Mouse (Mus musculus) gastrocnemius, postnatal 36 days (tissue): ENCODE results near the gene Adamts7. TPM values are rescaled to one million over a fixed set of nuclear protein-coding genes. Genes with fewer than 3 reads are reported as not detected.

Experiments
- DNase-seq, 2 experiments: peaks; one replicate each; pipeline ENCODE4 v3.0.0; 2022
- intact Hi-C: fragments of 180-260 bp; cut with DNase I; formaldehyde crosslinking; loops from one replicate; pipeline ENCODE4 v1.15.1; 2025
- long read RNA-seq, 2 experiments: library from polyadenylated mRNA; stranded (forward); transcript quantifications; one replicate each; pipeline ENCODE4 v2.0.0; 2021
- total RNA-seq, 2 experiments: library from RNA; stranded (reverse); gene quantifications; 2 replicates each; pipeline ENCODE4 v1.2.3; 2021

The Adamts7 gene
- under 1 TPM; 0.84 to 0.91 TPM for total RNA-seq
- long read RNA-seq, experiment 1: 0 reads
- long read RNA-seq, experiment 2: 0 reads

DNA sequence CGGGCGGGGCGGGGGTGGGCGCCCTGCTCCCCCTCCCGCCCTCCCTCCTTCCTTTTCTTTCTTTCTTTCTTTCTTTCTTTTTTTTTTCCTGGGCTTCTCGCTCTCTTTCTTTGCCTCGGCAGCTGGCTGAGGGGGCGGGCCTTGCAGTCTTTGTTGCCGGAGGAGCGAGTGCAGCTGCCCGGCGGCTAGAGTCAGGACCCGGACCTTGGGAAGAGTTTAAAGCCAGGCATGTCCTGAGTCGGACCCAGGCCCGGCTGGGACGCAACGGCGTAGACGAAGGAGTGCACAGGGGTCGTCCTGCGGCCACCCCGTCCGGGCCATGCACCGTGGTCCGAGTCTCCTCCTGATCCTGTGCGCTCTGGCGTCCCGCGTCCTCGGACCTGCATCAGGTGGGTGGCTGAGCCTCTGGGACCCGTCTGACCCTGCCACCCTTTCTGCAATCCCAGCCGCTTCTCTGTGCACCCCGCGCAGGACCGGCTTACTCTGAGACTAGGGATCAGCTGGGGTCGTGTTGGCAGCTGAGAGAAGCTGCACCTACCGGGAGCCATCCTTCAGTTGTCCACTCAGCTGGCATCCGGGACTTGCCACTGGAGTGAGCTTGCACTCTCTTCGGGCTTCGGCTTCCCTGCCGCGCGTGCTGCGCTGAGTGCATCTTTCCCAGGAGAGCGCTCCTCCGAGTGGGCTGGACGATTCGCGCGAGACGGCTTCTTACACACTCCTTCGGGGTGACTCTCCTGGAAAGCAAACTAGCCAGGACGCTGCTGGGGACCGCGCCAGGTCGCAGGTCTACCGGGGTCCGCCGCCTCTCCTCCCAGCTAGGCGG, at the start of gene Adamts7:
TSS of gene Adamts7 (plus strand) at position 144 of the 823 bp plus-strand sequence.
- intact Hi-C loops: no loop called here

DNA sequence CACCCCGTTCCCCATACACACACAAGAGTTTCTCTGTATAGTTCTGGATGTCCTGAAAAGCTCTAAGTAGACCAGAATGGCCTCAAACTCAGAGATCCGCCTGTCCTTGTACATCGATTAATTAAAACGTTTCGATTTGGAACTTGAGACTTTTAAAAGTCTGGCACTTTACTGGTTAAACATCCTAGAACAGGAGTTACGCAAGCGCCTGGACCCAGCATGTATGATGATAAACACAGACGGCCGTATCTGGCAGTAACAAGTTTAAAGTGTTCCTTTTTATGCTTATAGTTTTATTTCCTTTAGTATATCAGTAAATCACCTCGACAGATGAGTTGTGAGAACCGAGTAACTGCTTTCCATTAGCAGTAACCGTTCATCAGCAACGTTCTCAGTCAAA, 49.7 kb upstream of the Adamts7 start:
- intact Hi-C loops: no loop called here
- DNase-seq: no peak

More for the DNA sequence above, at the start of gene Adamts7:
- DNase-seq: peak in 1 of 2 experiments; percentile 39

DNA sequence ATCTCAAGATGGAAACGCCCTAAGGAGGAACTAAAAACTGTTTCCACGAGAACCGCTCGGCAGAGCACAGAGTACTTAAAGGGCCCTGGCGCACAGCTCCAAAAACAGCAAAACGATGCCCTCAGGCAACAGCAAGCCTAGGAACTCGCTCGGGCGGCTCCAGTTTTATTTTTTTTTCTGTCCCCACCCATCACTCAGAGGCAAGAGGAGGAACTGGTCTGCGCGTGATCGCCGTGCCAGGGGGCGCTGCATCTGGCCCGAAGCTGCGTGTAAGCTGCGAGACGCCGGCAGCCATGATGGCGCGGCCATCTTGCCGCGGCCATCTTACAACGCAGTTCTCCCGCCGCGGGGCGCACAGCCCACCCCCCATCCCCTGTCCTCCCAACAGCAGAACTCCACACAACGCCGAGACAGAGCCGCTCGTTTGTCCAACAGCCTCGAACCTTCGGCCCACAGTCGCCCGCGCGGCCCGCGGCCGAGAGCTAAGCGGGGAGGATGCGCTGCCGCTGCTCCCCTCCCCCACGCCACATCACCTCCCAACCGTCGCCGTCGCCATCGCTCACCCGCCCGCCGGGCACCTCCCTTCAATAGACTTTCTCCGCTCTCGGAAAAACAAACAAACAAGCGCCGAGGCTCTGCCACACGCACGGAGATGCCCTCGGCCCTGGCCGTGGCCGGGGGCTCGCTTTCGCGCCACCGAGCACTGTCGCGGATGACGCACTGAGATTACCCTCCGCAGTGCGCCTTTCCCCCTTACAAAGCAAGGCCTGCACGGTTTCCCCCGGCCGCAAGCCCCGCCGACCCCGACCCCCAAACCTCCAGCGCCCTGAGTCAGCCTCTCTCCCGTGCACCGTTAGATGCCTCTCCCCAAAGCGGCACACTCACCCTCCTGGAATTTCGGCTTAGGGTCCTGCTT, 49.0 kb upstream of the Adamts7 start:
- intact Hi-C loops: no loop called here
- DNase-seq: peak; percentile 88

DNA sequence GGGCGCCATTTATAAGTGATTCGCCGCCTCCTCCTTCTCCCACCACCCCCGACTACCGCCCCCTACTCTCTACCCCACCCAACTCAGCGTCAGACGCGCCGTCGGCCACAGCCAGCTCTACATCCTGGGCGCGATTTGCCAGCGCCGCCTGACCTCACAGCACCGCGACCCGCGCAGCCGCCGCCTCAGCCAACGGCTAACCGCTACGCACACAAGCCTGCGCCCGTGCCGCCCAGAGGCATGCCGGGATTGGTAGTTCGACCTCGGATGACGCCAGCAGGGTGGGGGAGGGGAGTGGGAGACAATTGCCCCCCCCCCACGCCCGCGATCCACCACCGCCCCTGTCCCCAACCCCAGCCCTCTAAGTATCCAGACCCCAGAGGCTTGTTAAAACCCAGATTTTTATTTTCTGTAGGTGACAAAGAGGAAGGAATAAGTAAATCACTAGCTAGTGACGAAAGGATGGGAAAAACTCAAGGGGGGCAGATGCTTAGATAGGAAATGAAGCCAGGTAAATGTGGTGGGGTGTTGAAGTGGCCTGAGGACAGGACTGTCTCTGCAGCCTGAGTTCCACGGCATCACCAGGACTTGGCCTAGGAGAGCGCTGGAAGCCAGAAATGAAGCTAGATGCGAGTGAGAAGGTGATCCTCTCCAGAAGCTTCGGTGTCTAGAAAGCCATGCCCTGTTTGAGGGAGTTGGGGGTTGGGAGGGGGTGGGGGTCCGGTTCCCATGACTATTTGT, 48.1 kb upstream of the Adamts7 start, which contains the start of gene Morf4l1:
TSS of gene Morf4l1 (minus strand) at position 208 of the 741 bp plus-strand sequence.
- peak; percentile 90 to 96 for DNase-seq
- intact Hi-C loops: no loop called here

DNA sequence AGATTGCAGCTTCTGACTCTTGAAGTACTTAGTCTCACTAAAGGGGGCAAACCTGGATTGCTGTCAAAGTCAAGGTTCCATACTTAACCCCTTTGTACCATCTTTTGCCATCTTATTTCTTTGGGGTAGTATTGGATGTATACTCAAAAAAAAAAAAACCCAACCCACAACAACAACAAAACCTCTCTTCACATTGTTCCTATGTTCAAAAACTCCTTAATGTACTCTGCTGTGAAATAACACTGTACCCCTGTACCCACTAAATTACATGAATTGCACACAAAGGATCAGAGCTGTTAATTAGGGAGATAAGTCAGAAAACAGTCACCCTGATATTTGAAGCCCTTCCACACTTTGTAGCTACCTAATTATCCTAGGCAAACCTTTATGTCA, 47.6 kb upstream of the Adamts7 start:
- no peak for DNase-seq
- intact Hi-C loops: no loop called here

DNA sequence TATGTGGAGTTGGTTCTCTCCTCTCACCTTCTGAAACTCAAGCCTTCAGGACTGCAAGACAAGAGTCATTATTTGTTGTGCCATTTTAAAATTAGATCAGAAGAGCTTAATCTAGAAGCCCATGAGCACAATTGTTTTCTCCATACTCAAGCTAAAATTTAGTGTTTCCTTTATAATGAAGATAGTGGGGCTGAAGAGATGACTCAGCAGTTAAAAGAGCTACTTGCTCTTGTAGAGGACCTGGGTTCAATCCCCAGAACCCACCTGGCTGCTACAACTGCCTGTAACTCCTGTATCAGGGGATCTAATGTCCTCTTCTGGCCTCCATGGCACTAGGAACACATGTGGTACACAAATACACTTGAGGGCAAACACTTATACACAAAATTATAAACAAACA, 45.6 kb upstream of the Adamts7 start:
- intact Hi-C loops: no loop called here
- no peak for DNase-seq

DNA sequence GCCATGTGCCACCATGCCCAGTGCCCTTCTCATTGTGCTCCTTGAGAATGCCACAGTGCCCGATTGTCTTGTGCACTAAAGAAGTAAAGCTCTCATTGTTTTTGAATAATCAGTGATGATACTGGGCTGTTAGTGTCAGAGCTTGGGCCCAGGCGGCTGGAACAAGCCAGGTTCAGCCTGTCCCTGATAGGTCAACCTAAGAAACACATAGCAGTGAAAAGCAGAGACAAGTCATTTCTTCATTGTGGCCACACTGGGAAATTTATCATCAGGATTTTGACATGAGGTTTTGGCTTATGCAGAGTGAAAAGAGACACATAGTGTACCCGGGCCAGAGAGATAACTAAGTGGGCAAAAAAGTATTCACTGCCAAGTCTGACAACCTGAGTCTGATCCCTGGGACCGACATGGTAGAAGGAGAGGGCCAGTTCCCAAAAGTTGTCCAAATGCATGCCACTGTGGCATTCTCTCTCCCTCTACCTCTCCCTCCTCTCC, 40.6 kb upstream of the Adamts7 start:
- DNase-seq: no peak

DNA sequence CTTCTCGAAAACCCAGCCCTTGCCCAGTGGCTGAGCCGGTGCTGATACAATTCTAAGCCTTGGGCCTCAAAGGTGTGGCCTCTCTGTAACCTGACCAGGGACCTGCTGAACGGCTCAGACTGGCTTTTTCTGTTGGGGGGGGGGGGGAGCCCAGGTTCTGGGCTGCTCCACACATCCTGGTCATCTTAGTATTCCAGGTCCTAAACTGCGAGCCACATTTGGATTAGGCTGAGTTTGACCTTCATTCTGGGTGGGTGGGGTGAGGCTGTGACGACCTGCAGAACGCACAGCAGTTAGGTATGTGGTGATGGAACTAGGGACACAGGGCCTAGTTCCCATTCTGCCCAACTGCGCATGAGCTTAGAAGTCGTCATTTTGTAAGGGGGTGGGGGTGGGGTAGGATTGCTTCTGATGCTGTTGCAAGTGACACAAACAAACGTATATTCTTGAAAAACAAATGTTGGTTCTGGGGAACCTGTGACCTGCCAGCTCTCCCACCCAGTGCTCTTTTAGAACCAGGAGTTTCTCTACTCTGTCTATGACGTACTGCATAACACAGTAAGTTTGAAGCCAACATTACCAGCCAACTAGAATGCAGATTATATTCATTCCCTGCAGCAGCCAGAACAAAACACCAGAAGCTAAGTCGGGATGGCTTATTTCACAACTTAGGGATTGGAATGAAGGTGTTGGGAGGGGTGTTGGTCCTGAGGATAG, 38.6 kb upstream of the Adamts7 start:
- intact Hi-C loops: no loop called here
- no peak for DNase-seq

More for the DNA sequence above, 40.6 kb upstream of the Adamts7 start:
- intact Hi-C loops: no loop called here

DNA sequence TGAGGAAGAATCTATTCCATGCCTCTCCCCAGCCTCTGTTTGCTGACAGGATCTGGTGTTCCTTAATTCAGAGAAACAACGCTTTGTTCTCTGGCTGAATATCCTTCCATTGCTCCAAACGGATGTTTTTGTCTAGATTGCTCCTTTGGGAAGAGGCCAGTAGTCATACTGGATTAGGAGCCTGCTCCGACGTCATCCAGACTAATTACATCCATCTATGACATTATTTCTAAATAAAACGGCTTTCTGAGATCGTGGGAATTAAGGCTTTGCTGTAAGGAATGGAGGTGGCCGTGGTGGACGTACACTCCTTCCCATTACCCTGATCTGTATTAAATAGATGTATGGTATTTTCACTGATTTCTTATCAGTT, 38.0 kb upstream of the Adamts7 start:
- no peak for DNase-seq
- intact Hi-C loops: no loop called here

DNA sequence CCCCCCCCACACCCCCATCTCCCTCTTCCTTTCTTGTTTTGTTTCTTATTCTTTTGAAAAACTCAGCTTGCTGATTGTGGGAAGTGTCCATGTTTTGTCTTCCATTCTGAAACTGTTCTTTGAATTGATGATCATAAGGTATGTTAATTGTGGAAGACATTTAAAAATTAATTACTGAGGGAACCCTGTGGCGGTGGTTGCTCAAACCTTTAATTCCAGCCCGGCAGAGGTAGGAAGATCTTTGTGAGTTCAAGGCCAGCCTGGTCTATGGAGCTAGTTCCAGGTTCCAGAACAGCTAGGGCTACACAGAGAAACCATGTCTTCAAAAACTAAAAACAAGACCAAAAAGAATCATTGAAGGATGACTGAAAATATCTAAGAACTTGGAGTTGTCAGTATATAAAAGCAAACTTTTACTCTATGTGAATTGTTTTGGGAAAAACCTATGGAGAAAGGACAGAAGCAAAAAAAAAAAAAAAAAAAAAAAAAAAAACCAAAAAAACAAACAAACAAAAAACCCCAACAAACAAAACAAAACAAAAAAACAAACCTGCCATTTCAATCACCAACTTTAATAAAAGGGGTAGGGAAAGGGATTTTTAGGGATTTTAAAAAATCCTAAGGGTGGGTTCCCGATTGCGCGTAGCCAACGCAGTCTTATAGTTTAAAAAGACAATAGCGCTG, 37.3 kb upstream of the Adamts7 start:
- intact Hi-C loops: no loop called here
- DNase-seq: no peak

DNA sequence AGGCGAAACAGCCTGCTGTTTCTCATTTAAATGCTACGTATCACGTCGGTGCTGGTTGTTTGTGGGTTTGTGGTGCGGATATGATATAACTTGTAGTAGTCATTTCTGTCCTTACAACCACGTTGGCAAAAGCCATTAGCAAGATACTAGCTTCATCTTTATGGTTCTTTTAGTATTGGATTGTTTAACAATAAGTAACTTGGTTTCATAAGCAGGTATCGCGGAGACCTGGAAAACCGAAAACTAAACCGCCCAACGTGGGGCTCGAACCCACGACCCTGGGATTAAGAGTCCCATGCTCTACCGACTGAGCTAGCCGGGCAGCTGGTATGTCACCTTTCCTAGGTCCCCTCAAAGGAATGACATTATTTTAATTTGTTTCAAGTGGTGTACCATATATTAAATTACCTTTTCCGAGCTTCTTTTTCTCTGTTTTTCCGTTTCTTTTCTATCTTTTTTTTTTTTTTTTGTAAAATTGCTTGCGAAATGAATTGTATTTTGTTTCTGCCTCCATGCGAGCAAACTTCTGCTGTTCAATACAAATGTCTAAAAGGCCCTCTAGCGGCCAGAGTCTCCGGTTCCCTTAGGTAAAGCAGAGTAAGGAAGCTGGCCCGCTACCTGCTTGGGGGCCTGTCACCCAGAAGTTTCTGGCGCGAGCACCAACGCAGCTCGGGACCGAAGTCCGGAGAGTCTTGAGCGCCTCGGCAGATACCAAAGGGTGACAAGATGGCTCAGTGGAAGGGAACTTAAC, 36.4 kb upstream of the Adamts7 start:
- intact Hi-C loops: no loop called here
- peak; percentile 64 to 71 for DNase-seq

DNA sequence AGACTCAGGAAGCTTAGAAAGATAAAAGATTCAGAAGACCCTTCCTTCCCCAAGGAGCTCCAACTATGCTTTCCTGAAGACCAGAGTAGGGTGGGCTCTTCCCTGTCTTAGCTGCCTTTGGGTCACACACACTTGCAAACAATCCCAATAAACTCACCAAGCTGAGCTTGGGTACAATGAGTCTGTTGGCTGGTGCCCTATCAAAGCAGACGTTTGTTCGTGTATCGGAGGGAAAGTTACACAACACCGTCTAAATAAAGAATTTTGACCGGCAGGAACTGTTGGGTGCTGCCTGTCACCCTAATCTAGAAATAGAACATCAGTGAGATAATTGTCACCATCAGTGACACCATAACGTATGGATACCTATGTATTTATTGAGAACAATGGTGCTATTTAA, 35.7 kb upstream of the Adamts7 start:
- intact Hi-C loops: no loop called here
- DNase-seq: no peak

DNA sequence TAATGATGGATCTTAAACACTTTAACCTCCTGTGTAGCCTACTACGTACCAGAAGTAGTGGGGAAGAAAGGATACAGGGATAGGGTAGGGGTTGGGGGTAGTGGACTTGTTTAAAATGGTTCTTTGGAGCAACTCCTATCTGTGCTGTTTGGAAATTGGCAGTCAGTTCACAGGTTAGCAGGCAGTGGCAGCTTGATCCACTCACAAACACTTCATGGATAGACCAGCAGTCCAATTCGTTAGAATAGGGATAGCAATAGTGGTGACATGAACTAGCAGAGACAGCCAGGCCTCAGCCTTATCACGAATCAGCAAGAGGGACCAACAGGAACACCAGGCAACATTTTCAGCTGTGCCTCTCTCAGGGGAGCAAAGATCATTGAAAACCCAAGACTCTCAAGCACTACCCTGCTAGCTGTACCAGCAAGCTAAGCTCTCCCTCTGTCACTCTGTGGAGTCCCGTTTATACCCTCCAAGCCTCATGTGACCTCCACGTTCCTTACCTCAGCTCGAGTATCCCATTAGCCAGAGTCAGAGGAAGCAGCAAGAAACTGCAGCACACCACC, 34.1 kb upstream of the Adamts7 start:
- DNase-seq: no peak
- intact Hi-C loops: no loop called here

DNA sequence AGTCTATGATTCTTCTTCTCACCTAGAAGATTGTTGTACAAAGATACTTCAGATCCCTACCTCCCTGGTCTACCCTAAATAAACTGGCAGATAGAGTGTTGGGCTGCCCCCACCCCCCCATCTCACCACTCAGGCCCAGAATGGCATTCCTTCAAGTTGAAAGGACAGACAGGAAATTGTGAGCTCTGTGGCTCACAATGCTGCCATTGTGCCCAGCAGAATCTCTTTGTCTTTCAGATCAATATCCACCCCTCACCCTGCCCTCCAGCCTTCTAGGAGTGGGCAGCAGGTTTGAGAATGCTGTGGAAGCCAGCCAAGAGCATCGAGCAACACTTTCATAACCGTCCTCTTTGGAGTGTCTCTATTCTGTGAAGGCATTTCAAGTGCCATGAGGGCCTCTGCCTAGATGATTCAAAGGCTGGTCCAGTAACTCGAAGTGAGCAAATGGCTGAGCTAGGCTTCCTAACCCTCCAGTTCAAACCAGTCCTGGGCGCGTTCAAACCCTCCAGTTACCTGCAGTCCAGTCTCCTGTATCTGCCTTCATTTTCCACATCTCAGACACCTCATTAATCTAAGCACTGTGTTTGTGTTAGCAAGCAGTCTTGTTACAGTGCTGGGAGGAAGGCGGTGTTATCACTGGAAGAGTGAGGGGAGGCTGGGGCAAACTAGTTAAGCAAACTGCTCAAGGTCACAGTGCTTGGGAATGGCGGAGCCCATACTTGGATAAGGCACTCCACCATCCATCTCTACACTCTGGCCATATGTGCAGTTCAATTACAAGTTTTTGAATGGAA, 29.1 kb upstream of the Adamts7 start:
- intact Hi-C loops: no loop called here
- DNase-seq: no peak

DNA sequence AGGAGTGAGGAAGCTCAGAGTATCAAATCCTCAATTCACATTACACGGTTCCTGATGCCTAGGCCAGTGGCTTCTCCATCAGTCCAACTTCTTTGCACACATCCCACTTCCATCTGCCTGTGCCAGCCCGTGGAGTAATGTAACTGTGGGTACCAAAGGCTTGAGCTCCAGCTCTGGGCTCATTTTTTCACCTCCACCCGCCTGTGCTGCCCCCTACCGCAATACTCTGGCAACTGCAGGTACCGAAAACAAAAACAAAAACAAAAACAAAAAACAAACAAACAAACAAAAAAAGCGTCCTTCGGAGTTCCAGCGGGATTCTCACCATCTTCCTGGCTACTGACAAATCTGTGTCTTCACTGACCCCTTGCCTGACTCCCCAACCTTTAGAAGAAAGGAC, 27.4 kb upstream of the Adamts7 start:
- intact Hi-C loops: no loop called here
- DNase-seq: no peak

DNA sequence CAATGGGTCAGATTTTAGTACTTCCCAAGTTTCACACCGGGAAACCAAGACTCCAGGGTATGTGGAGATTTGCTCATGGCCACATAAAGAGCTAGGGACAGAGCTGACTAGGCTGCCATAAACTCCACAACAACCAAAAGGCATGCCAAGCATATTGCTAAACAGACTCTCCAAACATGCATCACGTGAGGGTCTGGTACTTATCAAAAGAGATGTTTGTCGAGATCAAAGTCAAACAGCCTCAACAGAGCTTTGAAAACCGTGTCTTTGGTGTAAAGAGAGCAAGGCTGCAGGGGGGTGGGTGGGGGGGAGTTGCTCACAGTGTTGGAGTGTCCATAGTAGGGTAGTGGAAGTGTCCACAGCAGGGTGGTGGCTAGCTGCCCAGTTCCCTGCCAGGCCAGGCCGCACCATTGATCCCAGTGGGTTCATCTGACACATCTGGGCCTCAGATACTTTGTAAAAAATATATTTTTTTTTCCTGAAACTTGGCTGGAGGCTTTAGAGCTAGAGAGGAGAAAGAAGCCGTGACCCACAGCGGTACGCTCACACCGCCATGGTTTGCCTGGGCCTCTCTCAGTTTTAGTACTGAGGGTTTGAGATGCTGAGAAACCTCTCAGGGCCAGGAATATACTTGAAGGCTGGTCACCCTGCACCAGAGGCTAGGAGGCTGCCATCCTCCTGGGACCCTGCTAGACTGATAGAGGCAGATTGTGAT, 26.7 kb upstream of the Adamts7 start:
- intact Hi-C loops: no loop called here
- no peak for DNase-seq

DNA sequence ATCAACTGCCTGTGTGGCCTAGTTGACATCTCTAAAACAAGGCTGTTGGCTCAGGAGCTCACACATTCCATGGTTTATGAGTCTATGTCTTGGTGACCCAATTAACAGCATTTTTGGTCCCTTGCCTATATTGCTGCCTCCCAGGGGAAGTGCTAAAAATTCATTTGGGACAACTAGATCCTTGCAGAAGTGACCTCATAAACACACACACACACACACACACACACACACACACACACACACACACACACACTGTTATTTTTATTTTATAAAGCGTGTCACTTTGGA, 26.2 kb upstream of the Adamts7 start:
- intact Hi-C loops: no loop called here
- DNase-seq: no peak
